Mouse (Mus musculus) macrophage (primary cell): Measurements from ENCODE around the gene Fscn3. TPM values are rescaled to one million over a fixed set of nuclear protein-coding genes. Genes with fewer than 3 reads are reported as not detected.

Experiments
- H3K27ac ChIP-seq: fragments of 350-480 bp; formaldehyde crosslinking; 2 replicates; pipeline ENCODE4 v1.9.0; 2021
- H3K36me3 ChIP-seq: fragments of 350-480 bp; formaldehyde crosslinking; 2 replicates; pipeline ENCODE4 v1.9.0; 2021; ENCODE audit errors: inconsistent target
- H3K4me3 ChIP-seq: fragments of 350-480 bp; formaldehyde crosslinking; 2 replicates; pipeline ENCODE4 v1.9.0; 2021; ENCODE audit errors: inconsistent target
- H3K79me2 ChIP-seq: fragments of 350-480 bp; formaldehyde crosslinking; 2 replicates; pipeline ENCODE4 v1.9.0; 2021; ENCODE audit errors: inconsistent target
- WGBS: methylation state at CpG from one replicate; pipeline ENCODE4 v1.1.7; 2026; ENCODE audit warnings: inconsistent platforms; ENCODE audit not compliant: missing documents; 5-methylcytosine and 5-hydroxymethylcytosine counted together
- polyA plus RNA-seq: library from polyadenylated mRNA; stranded (reverse); fragments of 250-400 nt; gene quantifications from 3 replicates; pipeline ENCODE4 v1.2.4, GENCODE M21; 2018; ENCODE audit warnings: inconsistent platforms

Fscn3 gene
- polyA plus RNA-seq, 1 experiment from 2014 or later = not detected

GRCm38 (mm10) chr6:28486905-28487304 is 59.3 kb downstream of the Fscn3 start:
- 27% methylated on average over 4 of the region's 7 CpGs for WGBS
- Histone ChIP-seq H3K4me3 (peak overlapping the region; percentile 4; the same call in 1 of the 2 replicates), H3K27ac (peak overlapping the region; percentile 39; the same call in 1 of the 2 replicates), H3K79me2 (peaks cover 94% of the 10 kb centered on the region), H3K36me3 (no peaks in the 10 kb centered on the region)

Other genes with a start within 250 kb of the Fscn3 start
- 18.0 to 19.9 TPM (median 19.3 TPM) in 3 replicates for gene Zfp800, start 29.8 kb upstream of the Fscn3 start, polyA plus RNA-seq
- 92.9 to 162 TPM (median 155 TPM) in 3 replicates for gene Arf5, start 4.2 kb upstream of the Fscn3 start, polyA plus RNA-seq
- 10.6 to 11.9 TPM (median 10.9 TPM) in 3 replicates for gene Gcc1, start 601 bp downstream of the Fscn3 start, polyA plus RNA-seq
- gene Pax4, start 21.6 kb downstream of the Fscn3 start, polyA plus RNA-seq = not detected in 3 replicates
- 64.8 to 85.3 TPM (median 73.9 TPM) in 3 replicates for gene Snd1, start 47.4 kb downstream of the Fscn3 start, polyA plus RNA-seq